Mouse (Mus musculus) spleen, adult 12 weeks (tissue): ENCODE measurements around the gene Mylk.
"Not testable (repeated sequence)": the region's sequence is repeated elsewhere in the genome, so short reads cannot be mapped to it uniquely, and the experiment has no call there.

Experiments
- DNase-seq: peaks from one replicate; pipeline ENCODE4 v3.0.0; 2022; ENCODE audit warnings: low spot score

Gene Mylk

DNA sequence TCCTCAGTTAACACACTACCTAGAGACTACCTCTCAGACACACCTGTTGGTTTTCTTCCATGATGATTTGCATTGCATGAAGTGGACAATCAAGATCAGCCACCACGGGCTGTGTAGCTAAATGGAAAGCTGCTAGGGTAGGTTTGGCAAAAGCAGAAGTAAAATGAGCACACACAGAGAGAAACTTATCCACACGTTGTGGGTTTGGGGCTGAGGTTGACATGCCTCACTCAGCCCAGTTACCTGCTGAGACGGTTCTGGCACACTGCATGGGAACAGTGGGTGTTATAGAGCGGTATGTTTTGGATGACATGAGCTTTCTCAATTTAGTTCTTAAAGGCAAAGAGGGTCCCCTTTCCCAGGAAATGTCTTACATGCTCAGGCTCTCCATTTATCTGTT, 25.1 kb downstream of the Mylk start:
- DNase-seq, result no peak

DNA sequence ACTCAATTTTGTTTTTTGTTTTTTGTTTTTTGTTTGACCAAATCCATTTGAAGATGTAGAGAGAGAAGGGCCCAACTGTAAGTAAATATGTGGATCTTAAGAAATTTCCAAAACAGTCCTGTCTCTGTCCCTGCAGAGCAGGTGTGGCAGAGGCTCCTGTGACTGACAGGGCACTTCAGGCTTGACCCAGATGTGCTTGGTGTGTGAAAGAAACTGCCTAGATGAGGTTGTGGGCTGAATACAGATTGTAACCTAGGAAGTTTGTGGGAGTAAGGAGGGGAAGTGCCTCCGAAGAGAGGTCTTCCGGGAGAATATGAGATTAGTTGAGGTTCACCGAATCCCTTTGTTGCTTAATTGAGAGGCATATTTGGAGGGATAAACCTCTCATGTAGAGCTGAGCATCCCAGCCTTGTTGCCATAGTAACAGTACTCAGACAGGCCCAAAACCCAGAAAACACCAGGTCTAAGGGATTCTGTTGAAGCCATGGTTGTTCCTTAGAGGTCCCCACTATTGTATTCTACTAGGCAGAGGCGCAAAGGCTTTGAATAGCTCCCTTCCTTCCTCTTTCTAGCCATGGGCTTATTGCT, 27.5 kb downstream of the Mylk start:
- no peak for DNase-seq

DNA sequence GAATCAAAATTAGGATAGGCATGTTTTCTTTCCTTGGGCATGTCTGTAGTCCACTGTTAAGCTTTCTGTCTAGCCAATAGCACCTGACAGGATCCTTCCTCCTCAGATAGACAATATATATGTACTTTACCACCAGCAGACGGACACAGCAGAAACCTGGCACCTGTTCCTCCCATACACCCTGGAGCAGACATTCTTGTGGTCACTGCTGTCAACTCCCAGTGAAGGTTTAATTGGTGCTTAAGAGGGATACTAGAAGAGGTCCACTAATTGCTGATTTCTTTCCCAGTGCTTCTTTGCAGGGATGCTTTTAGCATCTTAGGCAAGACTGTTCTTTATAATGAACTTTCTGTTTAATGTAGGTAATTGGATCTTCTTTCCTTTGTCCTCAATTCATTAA, 37.4 kb downstream of the Mylk start:
- no peak for DNase-seq

DNA sequence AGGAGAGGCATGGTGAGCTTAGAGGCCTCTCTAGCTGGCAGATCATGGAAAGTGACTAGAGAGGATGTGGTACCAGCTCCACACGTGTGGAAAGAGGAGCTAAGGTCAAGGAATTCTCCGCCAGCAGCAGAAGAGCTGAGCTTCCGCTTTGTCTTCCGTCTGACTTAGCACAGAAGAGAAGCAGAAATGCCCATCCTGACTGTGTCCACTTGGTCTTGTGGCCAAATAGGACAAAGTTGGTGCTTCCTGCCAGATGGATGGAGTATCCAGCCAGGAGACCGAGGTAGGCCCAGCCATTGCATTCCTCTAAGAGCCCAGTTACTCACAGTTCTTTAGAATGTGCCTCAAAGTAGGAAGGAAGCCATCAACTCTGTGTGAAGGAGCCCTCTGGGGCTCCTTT, 38.5 kb downstream of the Mylk start:
- no peak for DNase-seq

DNA sequence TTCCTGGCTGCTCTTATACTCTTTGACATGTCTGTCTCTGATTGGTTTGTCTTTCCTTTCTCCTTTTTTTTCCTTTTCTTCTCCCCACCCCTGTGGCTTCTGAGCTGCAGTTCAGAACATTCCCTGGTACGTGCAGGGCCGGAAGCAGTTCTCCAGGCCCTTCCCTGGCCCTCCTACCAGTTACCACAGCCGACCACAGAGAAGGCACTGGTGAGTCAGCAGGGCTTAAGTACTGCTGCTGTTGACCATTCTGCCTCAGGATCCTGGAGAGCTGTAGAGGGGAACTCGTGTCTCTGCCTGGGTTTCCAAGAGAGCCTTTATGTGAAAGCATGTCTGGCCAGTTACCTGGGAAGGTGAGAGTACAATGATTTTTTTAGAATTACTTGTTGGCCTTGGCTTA, 39.7 kb downstream of the Mylk start:
- no peak for DNase-seq

DNA sequence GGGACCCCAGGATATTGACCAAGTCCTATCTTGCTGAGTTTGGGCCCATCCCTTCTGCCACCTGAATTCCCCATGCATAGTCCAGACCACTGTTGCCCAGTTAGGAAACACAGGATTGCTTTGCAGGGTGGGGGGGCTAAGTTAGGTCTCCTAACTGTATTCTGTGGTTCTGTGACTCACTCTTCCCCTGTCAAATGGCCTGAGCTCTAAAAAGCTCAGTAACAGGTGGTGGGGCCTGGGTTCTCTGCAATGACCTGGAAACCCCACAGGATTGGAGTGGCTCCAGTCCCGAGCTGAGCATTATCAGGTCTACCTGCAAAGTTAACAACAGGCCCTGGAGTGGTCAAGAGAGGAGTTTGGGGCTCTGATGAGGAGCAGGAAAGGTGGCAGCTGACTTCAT, 47.5 kb downstream of the Mylk start:
- no peak for DNase-seq

DNA sequence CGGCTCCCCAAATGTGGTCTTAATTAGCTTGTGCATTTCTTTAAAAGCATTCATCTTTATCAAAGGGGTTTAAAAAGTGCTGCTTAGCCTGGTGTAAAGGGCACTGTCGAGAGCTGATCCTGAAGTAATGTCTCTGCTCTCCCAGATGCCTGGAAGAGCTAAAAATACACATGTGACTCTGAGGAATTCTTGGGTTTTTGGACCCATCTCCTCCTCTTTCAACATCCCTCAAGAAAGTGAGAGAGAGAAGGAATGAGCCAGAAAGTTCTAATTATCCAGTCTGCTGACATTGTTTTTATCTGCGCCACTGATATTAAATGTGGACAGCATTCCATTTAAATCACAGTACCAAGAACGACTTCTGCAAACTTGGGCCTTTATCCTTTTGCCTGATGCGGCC, 48.0 kb downstream of the Mylk start:
- DNase-seq, result no peak

DNA sequence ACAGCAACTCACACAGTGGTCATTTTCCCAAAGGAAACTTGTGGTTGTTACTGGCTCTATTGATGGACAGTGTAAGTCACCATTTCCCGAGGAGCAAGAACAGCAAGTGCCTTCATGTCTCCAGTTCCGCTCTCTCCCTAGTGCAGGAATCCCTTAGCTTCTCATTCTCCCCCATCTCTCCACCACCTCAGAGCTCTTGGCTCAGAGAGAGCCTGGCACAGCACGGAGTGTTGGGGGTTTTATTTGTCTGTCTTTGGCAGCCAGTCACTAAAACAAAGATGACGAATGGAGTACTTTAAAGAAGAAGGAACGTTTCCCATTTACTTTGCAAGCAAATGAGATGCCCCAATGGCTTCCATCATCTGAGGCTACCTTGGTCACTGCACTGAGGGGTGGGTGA, 56.2 kb downstream of the Mylk start:
- DNase-seq, result no peak

DNA sequence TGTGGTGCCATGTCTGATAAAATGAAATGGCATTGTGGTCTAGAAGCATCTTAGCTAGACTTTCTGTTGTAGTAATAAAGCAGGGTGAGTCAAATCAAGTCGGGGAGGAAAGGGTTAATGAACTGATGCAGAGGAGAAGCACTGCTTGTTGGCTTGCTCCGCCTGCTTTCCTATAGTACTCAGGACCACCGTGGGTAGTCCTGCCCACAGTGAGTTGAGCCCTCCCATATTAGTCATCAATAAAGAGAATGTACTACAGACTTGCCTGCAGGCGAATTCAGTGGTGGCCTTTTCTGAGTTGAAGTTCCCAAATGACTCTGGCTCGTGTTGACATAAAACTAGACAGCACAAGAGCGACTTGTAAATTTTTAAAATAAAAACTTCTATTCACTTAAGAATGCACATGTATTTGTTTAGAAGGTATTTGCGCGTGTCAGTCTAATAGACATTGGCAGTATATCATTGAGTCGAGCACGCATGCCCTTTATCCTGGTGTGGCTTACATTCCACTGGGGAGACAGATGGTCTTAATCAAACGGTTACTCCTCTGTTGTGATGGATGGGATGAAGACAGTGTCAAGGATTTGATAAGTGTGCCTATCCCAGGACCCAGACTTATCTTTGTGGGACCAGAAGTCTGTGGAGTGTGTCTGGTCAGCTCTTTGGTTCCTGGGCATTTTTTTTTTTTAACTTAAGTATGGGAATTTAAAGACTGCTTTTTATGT, 59.4 kb downstream of the Mylk start:
- no peak for DNase-seq

DNA sequence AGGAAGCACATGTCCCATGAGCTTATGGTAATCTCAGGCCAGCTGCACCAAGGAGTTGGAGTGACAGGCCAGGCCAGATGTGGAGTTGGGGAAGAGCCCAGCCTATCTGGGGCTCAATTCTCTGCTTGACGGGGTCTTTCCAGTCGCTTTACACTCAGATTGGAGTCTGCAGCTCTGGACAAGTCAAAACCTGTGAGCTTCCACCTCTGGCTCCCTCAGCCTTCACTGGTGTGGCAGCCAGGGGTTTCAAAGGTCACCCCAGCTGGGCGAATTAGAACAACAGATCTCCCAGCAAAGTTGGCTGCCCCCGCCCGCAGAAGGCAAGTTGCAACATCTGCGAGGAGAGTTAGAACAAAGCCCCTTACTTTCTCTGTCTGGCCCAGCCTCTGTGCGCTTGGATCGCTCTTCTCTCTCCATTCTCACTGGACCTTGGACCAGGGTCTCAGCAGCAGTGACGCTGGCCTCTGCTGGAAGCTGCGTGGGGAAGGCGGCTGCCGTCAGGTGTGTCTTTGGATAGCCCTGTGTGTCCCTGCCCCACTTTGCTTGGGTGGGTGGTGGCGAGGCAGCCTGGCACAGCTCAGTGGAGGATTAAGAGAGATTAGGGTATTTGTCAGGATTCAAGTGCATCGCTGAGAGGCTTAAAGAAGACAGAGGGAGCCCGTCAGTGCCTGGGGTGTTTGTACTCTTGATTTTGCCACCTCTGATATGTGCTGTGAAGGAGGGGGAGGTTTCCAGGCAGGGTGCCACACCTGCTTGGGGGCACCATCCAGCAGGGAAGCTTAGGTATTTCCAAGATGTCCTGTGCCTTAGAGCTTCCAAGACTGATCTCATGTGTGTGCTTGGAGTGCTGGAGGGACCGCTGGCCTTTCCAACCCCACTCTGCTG, 62.1 kb downstream of the Mylk start:
- no peak for DNase-seq

DNA sequence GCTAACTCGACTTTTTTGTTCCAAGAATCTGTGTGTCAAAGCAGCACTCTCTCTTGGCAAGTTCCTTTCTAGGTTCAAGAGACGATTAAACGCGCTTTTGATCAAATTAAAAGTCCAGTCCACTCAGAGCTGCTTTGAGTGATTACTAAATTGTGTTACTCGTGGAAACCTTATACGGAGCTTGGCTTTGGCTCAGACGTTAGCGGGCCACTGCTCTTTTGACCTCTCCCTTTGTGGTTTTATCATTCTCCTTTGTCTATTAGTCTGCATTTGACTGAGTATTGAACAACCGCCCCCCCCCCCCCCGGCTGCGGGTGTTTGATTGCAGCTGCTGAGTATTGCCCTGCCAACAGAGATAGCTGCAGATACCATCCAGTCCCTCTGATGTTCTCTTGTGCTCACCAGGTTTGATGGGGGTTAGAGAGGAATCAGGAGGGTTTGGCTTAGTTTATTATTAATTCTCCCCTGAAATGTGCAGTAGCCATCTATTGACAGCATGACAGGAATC, 62.8 kb downstream of the Mylk start:
- no peak for DNase-seq

DNA sequence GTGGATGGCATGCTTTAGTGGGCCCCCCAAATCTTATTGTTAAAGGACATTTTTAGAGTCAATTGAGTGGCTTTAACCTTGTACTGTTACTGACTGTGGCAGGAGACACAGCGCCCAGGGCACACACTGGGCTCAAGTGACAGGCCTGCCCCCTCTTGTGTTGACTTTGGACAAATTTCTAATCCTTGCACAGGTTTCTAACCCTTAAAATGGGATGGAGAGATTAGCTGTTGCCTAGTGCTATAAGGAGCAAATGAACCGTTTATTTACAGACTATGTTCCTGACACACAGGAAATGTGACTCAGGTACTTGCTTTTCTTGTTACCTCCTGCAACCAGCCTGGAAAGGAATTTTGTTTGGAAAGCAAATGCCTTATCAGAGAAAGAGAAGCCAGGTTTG, 67.2 kb downstream of the Mylk start:
- DNase-seq, result no peak

DNA sequence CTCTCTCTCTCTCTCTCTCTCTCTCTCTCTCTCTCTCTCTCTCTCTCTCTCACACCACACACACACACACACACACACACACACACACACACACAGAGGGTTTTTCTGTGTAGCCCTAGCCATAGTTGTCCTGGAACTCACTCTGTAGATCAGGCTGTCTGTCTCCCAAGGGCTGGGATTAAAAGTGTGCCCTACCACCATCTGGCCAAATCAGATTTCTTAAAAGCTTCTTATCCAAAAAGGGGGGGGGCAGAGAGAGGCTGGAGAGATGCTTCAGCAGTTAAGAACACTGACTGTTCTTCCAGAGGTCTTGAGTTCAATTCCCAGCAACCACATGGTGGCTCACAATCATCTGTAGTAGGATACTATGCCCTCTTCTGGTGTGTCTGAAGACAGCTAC, 68.2 kb downstream of the Mylk start:
- DNase-seq, result not testable (repeated sequence)

DNA sequence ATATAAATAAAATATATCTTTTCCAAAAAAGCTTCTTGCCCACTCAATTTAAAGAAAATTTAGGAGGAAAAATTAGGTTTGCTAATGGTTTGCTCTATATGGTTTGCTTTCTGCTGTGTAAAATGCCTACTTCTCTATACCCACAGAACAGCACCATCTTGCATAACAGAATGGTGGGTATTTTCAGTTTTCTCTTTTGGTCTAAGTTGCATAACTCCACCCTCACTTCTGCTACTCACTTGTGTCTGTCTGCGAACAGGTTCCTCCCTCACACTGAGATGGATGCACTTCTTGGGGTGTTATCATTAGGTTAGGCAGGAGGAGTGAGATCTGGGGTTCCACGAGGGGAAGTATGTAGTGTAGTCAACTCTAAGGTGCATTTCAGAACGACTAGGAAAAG, 68.6 kb downstream of the Mylk start:
- DNase-seq, result no peak

DNA sequence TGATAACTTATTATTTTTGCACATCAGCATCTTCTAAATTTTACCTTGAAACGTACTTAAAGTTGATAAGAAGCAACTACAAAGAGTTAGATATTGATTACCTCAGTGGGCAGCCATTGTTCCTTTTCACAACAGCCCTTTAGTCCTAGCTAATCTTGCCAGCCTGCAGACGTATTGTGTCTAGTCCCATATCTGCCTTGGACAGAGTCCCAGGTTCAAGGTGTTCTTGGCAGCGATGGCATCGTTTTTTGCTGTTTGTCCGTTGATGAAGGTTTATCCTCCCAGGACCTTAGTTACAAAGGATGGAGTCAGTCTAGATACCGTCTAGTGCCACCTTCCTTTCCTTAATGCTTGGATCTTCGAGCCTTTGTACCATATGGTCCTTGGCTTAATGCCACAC, 69.6 kb downstream of the Mylk start:
- no peak for DNase-seq

DNA sequence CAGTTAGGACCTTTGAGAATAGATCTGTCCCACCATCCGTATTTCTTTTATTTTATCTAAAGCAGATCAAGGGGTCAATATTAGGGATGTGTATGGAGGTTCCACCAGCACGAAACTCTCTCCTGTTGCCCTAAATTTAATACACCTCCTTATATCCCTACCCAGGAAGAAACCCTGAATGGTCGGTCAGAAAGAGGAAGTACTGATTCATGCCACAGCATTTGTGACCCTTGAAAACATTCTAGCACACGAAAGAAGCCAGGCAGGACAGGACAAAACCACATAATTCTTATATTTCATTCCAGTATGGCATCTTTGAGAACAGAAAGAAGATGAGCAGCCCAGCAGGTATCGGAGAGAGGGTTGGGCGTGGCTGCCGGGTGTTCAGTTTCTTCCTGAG, 71.5 kb downstream of the Mylk start:
- no peak for DNase-seq

DNA sequence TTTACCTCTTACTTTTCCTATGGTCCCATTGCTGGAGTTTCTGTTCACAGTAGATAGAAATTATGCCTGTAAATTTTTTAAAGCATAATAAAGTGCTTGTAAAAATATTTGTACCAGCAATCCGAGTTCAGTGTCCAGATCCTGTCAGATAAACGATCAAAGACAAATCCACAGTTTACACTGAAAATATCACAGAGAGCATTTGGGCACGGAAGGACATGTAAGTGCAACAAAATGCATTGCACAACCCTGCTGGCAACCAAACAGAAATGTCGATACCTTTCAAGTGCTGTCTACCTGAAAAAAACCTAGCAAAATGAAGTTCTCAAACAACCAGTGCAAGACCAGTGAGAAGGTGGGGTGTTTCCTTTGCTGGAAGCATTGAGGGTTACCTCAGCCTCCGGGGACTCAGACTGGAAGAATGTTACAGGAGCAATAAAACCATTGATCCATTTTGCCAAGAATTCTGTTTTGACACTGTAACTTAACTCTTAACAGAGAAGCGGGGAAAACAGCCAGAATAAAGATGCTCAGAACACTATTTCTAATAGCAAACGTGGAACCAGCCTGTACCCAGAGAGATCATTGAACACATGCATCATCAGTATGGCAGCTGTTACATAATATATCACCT, 80.2 kb downstream of the Mylk start:
- no peak for DNase-seq

DNA sequence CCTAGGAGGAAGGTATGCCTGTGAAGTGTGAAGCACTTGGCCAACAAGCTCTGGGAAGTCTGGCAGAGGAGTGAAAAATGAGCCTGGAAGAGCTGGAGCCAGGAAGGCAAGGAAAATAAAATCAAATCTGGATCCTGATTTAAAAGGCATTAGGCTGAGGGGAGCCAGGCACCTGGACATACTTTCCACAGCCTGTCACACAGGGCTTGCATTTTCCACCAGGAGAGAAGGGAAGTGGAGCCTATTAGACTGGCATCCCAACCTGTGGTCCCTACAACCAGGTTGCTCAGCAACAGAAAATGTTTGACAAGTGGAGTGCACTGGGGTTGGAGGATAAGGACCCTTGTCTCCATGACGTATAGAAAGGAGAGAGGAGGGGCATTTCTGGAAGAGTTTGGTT, 89.5 kb downstream of the Mylk start:
- no peak for DNase-seq

DNA sequence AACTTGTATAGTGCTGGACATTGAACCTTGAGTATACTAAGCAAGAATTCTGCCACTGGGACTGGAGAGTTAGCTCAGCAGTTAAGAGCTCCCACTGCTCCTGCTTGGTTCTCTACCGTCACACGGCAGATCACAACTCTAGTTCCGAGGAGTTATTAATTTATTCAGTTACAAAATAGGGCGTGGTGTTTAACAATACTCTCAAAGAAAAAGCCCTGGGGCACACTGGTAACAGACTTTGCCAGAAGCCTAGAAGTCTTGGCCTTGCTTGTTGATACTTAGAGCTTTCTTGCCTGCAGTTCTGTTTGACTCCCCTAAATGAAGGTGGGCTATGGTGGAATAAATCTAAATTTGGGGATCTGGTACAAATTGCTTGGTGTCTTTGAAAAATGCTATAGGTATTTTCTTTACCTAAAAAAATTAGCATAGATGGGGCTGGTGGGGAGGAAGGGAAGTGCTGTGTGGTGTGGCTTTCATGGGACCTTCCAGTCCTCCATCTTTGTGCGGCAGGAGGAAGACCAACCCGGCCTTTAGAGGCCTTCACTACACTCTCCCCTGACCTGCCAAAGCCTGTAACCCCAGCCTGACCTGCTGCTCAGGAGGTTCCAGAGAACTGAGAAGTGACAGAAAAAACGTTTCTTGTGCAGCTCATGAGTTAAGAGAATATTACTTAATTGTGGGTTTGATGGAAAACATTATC, 94.1 kb downstream of the Mylk start:
- DNase-seq, result no peak

DNA sequence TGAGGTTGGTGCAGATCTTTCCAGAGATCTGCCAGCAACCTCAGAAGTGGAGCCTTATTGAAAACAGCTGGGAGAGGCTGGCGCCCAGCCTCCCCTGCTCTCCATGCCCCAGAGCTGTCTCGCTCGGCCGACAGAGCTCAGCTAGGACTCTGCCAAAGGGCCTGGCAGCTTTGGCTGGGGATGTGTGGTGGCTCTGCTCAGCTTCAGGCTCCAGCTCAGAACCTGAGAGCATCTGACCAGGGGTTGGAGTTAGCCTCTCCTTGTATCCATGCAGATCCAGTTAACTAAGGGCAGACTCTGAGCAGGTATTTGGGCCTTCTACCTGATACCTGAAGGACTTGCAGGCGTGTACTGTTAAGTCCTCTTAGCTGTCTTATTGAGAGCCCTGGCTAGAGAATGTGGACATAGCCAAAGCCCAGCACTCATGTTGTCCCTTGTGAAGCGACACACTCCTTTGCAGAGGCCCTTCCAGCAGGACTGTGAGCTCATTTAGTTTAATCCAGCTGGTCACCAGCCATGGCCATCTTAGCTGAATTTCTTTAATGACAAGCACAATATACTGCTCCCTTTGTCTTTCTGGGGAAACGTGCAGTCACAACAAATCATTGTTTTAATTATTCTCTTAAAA, 94.8 kb downstream of the Mylk start:
- no peak for DNase-seq

DNA sequence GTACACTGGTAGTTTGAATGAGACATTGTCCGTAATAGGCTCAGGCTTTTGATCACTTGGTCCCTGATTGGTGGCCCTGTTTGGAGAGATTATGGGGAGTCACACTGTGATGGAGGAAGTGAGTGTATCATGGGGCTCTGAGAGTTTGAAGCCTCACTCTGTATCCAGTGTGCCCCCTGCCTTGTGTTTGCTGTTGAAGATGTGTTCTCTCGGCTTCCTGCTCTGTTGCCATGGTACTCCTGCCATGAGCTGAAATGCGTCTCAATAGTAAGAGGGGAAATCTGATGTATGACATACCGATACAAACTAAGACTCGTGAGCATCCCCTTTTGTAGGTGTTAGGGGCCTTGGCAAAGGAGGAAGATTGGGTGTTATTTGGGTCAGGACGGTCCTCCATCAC, 99.8 kb downstream of the Mylk start:
- no peak for DNase-seq

DNA sequence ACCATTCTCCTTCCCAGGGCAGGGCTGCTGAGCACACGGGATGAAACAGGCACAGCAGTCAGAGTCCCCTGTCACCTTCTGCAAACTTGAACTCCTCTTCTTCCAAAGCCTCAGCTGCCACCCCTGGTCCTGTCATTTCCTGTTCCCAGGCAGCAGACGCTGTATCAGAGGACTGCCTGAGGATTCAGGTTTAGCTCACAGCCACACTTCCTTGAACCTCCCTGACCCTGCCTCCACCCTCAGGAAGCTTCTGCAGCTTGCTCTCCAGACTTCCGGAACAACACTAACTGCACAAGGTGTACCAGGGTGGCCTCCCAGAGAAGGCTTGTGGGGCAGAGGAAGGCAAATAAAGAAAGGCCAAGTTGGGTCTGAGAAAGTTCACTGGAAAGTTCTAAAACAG, 102.6 kb downstream of the Mylk start:
- DNase-seq, result no peak
